Mouse (Mus musculus) CH12F3 (cell line): Measurements from ENCODE around the gene Mrgprb4.

ENCODE experiments used
- in situ Hi-C: fragments of 300-500 bp; cut with MboI; formaldehyde crosslinking; loops from 2 replicates; pipeline ENCODE4 v1.14.3; 2020; ENCODE audit warnings: low sequenced_read_pairs

Gene Mrgprb4

GRCm38 (mm10) chr7:48199188-48199587 is at the start of gene Mrgprb4:
Gene Mrgprb4, minus strand, starts transcription at chr7:48199288.
- in situ Hi-C loops: no loop called here

DNA sequence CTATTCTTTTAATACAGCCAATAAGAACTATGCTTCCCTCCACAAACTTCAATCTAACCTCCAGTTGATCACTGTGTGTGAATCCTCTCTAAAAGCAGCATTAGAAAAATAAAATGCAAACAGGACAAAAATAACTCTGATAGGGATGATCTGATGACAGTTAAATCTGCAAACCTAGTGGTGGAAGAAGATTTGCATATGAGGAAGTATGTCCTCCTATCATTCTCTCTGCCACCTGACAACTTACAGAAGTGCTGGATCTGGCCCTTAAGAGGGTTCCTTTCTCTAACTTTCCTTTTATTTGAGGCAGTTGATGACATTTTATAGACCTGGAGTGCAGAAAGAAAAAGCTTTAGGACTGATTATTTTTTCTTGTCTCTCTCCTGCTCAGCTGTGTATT is 27.0 kb upstream of the Mrgprb4 start:
- in situ Hi-C loops: no loop called here

DNA sequence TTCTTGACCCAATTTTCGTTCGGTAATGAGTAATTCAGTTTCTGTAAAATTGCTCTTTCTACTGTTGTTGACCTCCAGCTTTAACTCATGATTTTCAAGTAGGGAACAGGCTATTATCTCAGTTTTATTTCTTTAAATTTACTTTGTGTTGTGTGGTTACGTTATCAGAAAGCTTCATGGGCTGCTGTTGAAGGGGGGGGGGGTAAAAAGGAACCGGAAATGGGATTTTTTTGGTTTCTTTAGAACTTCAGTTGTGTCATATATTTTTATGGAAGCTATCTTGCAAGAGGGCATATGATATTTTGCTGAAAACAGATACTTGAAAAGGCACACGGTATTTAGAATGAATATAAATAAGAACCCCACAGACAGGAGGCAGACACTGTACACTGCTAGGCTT is 26.0 kb upstream of the Mrgprb4 start:
- in situ Hi-C loops: no loop called here

DNA sequence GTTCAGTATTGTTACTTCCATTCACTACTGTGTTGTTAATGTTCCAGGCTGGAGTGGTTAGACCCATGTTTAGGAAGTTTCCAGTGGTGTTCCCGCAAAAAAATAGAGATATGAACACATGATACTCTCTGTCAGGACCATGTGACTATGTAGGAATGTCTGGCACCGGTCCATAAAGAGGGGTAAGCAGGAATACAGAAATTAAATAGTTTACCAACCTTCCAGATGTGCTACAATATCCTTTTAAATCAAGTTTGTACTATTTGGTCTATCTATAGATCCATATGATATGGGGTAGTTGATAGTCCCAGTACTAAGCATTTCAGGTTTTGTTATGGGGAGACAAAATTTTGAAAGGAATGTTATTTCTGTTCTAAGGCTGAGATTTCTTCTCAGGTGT is 30.2 kb downstream of the Mrgprb4 start, which contains the start of gene Mrgprb5:
TSS of gene Mrgprb5 (minus strand) at position 101 of the 400 bp plus-strand sequence.
- in situ Hi-C loops: no loop called here

- in situ Hi-C loops: no loop called here
Measured at GRCm38 (mm10) chr7:48167471-48167870, 31.6 kb downstream of the Mrgprb4 start.
